Mouse (Mus musculus): ENCODE data around the gene Ccdc185. TPM values are rescaled to one million over a fixed set of nuclear protein-coding genes. Genes with fewer than 3 reads are reported as not detected.

Ccdc185 gene
- total and polyA plus RNA-seq, 2 experiments from 2014 or later, result not detected

DNA sequence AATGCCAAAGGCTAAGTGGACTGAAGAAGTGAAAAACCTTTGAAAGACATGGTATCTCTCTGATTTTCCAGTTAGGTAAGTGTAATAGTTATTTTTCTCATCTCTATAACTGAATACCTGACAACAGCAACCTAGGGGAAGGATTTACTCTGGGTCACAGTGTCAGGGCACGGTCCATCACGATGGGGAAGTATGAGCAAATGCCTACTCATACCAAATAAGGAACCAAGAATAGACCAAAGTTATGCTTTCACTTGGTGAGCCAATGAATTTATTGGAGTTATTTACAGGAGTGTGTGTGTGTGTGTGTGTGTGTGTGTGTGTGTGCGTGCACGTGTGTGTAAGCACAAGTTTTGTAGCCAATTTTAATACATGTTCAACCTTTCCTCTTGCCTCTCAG is 41.5 kb downstream of the Ccdc185 start:
- Histone ChIP-seq H3K4me2 (ENCODE audit: low read depth, low read length, poor library complexity, severe bottlenecking) (no peak overlapping the region), H3K4me1 (ENCODE audit: insufficient read depth, low read length) (peaks cover 4% of the 10 kb centered on the region; the same call in 1 of the 2 replicates), H3K4me3 (ENCODE audit: low read depth, low read length) (no peak overlapping the region), H3K9ac (replicated peaks; ENCODE audit: low read length, poor library complexity, severe bottlenecking) (no peak overlapping the region), H3K27me3 (ENCODE audit: insufficient read depth, low read length) (no peaks in the 10 kb centered on the region), H3K9me3 (ENCODE audit: low read length) (0 out of 2 replicates have a peak, but pooled peaks cover 3% of the 10 kb centered on the region), H3K27ac (ENCODE audit: low read depth, low read length) (no peak overlapping the region), H3K36me3 (ENCODE audit: insufficient read depth, low read length) (no peaks in the 10 kb centered on the region)
- no peak for TF ChIP-seq CTCF (IDR thresholded peaks at IDR 0.05)
- DNase-seq (ENCODE audit: low spot score) (no peak), ATAC-seq (ENCODE audit: low FRiP score) (no peak)
- WGBS, result 88% methylated on average over 4 of the region's 4 CpGs

DNA sequence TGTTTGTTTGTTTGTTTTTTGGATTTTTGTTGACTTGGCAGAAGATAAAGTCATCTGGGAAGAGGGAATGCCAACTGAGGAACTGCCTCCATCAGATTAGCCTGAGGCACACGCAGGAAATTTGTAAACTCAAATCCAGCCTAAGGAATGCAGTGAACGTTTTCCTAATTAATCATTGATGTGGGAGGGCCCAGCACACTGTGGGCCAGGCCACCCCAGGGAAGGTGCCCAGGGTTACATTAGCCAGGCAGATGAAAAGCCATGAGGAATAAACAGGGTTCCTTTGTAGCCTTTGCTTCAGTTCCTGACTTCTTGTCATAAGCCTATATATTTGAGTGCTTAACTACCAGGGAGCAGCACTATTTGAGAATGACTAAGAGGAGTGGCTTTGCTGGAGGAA is 44.1 kb downstream of the Ccdc185 start:
- 70% methylated on average over 2 of the region's 2 CpGs for WGBS
- no peaks in the 10 kb centered on the region for H3K27me3 ChIP-seq (ENCODE audit: insufficient read depth, low read length)

DNA sequence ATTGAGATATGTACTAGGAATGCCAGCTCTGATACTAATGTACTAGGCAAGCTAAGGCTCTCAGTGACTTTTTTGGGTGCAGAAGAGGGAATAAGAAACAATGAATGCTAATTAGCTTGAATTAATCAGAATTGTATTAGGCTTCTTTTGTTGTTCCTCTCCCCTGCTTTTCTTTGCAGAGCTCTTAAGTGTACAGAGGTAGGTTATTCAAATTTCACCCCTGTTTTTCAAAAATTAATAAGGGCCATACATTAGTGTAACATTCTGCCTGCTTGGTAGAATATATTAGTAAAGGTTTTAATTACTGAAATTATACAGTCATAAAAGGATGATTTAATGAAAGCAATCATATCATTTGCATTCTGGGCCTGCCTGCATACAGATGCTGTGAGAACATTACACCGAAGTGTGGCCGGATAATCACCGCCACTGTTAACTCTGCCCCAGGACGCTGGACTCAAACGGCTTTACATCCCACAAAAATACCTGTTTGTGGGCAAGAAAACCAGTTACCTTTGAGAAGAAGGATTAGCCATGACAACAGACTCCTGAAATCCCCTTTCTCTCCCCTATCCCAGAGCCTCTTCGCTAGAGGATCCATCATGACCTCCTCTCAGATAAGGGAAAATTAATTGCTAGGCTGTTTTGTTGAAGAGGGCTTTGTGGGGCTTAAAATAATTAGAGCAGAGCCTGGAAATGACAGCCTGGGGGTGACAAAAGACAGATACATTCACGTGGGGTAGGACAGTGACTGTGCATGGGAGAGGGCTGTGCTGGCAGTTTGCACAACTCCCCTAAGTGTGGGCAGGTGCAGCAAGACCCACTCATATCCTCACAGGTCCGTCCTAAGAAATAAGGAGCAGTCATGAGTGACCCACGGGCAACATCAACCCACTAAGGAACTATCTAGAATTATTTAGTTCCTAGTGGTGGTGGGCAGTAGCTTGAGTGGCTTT is 49.3 kb downstream of the Ccdc185 start:
- no peaks in the 10 kb centered on the region for H3K27me3 ChIP-seq (ENCODE audit: insufficient read depth, low read length)
- no peak for DNase-seq (ENCODE audit: low spot score)

More for the DNA sequence above, 44.1 kb downstream of the Ccdc185 start:
- ATAC-seq (ENCODE audit: low FRiP score), result no peak
- no peak overlapping the region for H3K4me3 ChIP-seq (ENCODE audit: low read depth, low read length)
- DNase-seq (ENCODE audit: low spot score), result no peak
- no peak overlapping the region for H3K27ac ChIP-seq (ENCODE audit: low read depth, low read length)
- no peak for TF ChIP-seq CTCF (IDR thresholded peaks at IDR 0.05)
- H3K36me3 ChIP-seq (ENCODE audit: insufficient read depth, low read length), result no peaks in the 10 kb centered on the region
- no peak overlapping the region for H3K4me2 ChIP-seq (ENCODE audit: low read depth, low read length, poor library complexity, severe bottlenecking)
- no peak overlapping the region for H3K9ac ChIP-seq (replicated peaks; ENCODE audit: low read length, poor library complexity, severe bottlenecking)
- H3K4me1 ChIP-seq (ENCODE audit: insufficient read depth, low read length), result no peaks in the 10 kb centered on the region
- H3K9me3 ChIP-seq (ENCODE audit: low read length), result 0 out of 2 replicates have a peak, but pooled peaks cover 3% of the 10 kb centered on the region

More for the DNA sequence above, 49.3 kb downstream of the Ccdc185 start:
- ATAC-seq (ENCODE audit: low FRiP score), result no peak
- Histone ChIP-seq H3K9ac (replicated peaks; ENCODE audit: low read length, poor library complexity, severe bottlenecking) (no peak overlapping the region), H3K4me2 (ENCODE audit: low read depth, low read length, poor library complexity, severe bottlenecking) (no peak overlapping the region), H3K36me3 (ENCODE audit: insufficient read depth, low read length) (no peaks in the 10 kb centered on the region), H3K4me3 (ENCODE audit: low read depth, low read length) (no peak overlapping the region), H3K27ac (ENCODE audit: low read depth, low read length) (no peak overlapping the region; the same call in 1 of the 2 replicates), H3K4me1 (ENCODE audit: insufficient read depth, low read length) (no peaks in the 10 kb centered on the region), H3K9me3 (ENCODE audit: low read length) (no peaks in the 10 kb centered on the region)
- WGBS, result 50% methylated on average over 9 of the region's 9 CpGs
- TF ChIP-seq CTCF (IDR thresholded peaks at IDR 0.05), result no peak

Other genes starting within 250 kb of the Ccdc185 start
- gene Capn2, start 231.6 kb downstream of the Ccdc185 start, total RNA-seq (2014; rRNA removed), result 84.3 and 88.2 TPM in 2 replicates
- 78.6 and 82.1 TPM in 2 replicates for gene Capn2, start 231.6 kb downstream of the Ccdc185 start, polyA plus RNA-seq (2015; fragmentation: Nextera tagmentation; extraction: Ambion mirVana)
- 0.28 TPM in 1 of 2 replicates, not detected in the other for gene Capn8, start 184.2 kb downstream of the Ccdc185 start, total RNA-seq (2014; rRNA removed)
- gene Capn8, start 184.2 kb downstream of the Ccdc185 start, polyA plus RNA-seq (2015; fragmentation: Nextera tagmentation; extraction: Ambion mirVana), result 0.11 and 0.31 TPM in 2 replicates
- 80.6 and 89.7 TPM in 2 replicates for gene Susd4, start 14.7 kb upstream of the Ccdc185 start, total RNA-seq (2014; rRNA removed)
- 97.1 and 98.7 TPM in 2 replicates for gene Susd4, start 14.7 kb upstream of the Ccdc185 start, polyA plus RNA-seq (2015; fragmentation: Nextera tagmentation; extraction: Ambion mirVana)
- 0.11 and 0.19 TPM in 2 replicates for gene Tlr5, start 205.6 kb upstream of the Ccdc185 start, total RNA-seq (2014; rRNA removed)
- gene Tlr5, start 205.6 kb upstream of the Ccdc185 start, polyA plus RNA-seq (2015; fragmentation: Nextera tagmentation; extraction: Ambion mirVana), result 0.21 and 0.23 TPM in 2 replicates

All from midbrain, postnatal 0 days (tissue).